Mouse (Mus musculus) G1E-ER4 (cell line): ENCODE measurements around the gene Mfsd6. TPM values are rescaled to one million over a fixed set of nuclear protein-coding genes. Genes with fewer than 3 reads are reported as not detected.

ENCODE experiments used
- GATA1 ChIP-seq: IDR thresholded peaks from one replicate; pipeline ENCODE4 v1.8.0; 2012; ENCODE audit warnings: low read length, inconsistent platforms
- polyA plus RNA-seq: library from polyadenylated mRNA; stranded (reverse); fragments of >175 nt; gene quantifications from 2 replicates; pipeline ENCODE4 v1.2.3, GENCODE M21; 2012

Gene Mfsd6
- polyA plus RNA-seq, 1 experiment: not detected

DNA sequence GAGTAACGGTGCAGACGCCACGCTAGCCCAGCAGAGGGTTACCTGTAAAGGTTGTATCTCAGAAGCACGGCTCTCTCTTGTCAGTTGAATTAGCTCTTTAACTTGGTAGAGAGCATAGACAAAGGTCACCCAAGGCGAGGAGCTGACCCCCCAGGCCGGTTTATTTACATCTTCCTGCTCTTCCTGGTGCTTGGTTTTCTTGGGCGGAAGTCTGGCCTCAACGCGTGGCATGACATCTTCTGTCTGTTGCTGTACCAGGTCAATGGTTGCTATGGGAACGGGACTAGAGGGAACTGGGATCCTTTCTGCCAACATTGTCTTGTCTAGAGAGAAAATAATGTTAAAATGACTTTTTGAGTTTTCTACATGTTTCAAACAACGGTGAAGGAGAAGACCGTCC lies 66.5 kb downstream of the Mfsd6 start:
- TF ChIP-seq GATA1: no peak

DNA sequence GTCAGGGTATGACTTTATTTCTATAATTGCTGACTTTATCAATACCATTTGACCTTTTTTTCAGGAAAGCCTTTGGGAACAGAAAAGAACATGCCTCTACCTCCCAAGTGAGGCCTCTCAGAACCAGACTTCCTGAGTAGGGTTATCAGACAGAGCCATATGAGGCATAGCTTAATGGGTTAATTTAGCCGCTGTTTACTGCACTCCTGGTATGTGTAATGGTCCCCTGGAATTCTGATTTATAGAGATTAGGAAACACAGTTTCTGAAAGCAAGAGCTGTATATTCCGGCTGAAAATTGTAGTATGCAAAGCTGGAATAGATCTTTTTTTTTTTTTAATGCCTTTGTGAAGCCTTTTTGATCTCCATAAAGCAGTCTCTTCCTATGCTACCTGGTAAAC lies 67.0 kb downstream of the Mfsd6 start:
- no peak for TF ChIP-seq GATA1

DNA sequence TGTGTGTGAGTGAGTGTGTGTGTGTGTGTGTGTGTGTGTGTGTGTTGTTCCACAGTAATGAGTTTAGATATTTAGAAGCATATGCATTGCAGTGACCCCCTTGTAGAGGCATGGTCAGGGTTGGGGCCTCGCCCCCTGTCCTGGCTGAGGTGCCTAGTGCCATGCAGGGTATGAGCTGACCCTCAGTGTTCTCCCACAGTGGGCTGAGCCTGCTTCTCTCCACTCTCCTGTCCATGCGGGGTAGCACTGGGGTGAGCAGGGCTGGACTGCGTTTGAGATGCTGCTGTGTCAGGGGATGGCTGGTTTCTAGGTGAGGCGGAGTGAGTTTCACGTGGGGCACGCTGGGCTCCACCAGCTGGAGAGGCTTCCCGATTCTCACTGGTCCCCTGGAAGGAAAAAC lies 69.1 kb downstream of the Mfsd6 start:
- TF ChIP-seq GATA1: no peak

- TF ChIP-seq GATA1: no peak
Measured at GRCm38 (mm10) chr1:52655153-52655552, 72.1 kb downstream of the Mfsd6 start.

DNA sequence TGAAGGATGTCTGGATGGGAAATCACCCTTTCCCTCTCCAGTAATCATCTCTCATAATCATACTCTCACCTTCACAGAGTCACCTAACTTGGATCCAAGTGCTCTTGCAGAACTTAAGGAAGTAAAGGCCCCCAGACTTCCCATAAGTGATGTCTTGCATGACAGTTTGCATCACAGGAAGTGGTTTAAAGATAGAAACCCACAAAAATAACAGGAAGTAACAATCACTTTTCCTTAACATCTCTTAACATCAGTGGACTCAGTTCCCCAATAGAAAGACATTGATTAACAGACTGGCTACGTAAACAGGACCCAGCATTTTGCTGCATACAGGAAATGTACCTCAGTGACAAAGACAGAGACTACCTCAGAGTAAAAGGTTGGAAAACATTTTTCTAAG lies 73.9 kb downstream of the Mfsd6 start:
- TF ChIP-seq GATA1: no peak

DNA sequence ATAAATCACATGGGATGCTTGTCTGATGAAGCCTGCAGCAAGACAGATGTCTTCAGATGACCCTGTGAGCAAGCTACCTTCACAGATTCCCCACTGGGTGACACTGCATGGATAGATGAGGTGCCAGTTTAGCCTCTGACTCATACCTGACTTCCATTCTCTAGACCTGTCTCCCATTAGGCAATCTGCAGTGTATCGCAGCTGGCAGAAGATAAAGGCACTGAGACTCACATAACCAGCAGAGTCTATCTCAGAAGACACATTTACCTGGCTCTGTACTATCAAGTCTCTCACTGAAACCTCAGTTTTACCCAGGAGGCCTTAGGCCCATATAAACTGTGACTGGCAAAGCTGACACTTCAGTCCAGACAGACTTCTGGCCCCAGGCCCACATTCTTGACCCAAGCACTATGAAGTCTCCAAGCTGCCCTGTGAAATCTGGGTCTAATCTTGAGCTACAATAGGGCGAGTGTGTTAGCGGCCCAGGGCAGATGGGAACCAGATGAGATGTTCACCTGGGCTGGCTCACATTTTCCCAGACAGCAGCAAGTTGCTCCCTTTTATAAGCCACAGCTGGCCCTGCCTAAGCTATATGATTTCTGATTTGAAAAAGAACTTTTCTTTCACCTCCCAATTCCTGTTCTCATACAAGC lies 74.5 kb downstream of the Mfsd6 start:
- TF ChIP-seq GATA1: no peak

DNA sequence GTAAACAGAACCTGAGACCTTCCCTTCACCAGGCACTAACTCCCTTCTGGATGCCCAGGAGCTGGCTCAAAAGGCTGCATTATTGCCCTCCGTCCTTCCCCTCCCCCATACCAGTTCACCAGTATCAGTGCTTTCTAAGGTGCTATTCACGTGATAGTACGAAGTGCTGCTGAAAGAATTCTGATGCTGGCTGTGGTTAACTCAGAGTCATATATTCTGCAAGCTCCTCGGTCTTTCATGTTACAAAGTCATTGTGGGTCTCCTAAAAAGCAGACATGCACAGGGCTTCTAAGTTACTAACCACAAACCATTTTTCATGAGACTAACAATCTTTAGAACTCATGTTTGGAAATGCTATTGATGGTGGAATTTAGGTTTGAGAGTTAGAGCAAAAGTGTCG lies 77.2 kb downstream of the Mfsd6 start:
- no peak for TF ChIP-seq GATA1

DNA sequence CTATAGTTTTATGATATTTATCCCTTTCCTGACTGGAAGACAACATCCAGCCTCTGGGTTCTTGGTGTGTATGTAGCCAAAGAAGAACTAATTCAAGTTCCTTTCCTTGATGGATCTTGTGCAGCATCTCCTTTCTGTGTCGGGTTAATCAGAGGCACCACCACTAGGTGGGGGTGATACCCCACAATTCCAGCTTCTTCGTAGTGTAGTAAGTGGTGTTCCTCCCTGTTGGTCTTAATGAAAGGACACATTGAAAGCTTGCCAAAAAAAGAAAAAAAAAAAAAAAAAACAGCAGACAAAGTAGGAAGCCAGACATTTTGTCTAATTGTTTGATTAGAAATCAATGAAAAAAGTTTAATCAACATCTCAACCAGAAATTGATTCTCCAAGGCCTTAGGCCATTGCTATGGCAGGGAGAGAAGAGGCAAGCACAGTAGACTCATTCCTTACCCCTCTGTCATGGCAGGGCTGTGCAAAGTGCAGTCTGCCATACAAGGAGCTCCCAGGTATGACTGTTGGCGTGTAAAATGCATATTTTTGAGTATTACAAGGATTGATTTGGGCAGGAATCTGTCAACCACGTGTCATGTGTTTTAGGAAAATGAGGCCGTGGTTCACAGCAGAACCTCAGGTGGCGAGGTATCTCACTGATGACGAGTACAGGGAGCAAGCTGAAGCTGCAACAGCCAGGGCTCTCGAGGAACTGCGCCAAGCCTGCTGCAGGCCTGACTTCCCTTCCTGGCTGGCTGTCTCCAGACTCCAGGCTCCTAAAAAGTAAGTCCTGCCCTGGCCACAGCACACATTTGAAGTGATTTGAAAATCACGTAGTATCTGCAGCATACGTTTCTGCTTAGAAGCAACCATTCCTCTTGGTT lies 78.9 kb downstream of the Mfsd6 start:
- no peak for TF ChIP-seq GATA1

DNA sequence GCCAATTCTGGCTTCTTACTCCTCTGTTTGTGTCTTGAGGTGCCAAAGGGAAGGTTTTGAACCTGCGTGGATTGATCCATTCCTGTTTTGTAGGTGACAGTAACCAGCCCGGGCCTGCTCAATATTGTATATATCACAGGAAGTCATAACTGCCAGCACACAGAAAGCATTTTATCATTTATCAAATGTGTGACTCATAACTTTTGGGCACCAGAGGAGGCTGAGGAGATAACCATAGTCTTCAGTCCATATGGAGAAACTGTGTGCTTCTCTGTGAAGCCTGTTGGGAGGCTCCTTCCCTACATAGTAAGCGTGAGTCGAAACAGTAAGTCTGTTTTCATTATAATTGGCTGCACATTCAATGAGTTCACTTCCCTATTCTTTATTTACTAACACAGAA lies 86.5 kb downstream of the Mfsd6 start:
- peak; percentile 9 for TF ChIP-seq GATA1

DNA sequence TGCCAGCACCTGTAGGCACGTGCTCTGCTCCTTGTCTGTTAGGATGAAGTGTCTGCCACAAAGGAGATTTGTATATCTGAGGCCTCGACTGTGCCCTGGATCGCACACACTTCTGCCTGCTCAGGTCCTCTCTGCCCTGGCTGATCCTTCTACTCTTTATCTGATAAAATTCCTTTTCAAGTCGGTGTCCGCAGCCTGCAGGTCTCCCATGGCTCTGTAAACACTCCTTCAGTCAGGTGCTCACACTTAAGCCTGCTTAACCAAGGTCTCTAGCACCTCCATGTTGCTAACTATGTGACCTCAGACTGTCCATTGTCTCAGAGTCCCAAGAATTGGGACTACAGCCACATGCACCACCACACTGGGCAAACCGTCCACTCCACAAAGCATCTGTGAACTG lies 87.0 kb downstream of the Mfsd6 start:
- no peak for TF ChIP-seq GATA1

GRCm38 (mm10) chr1:52639090-52639489 lies 88.2 kb downstream of the Mfsd6 start:
- TF ChIP-seq GATA1: no peak

DNA sequence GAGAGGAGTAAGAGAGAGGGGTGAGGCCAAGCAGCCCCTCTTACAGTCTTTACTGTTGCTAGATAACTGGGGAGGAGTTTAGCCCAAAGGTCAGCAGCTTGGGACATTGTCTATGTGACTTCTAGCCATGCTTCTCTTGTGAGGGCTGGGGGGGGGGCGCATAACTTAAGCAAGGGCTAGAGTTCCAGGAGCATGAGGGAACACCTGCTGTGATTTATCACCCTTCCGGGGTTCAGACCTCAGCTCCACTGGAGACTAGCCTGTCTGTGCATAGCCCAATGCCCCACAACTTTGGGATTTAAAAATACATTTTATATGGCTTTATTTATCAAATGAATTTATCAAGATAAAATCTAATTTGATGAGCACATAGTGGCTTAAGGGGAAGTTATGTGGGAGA lies 89.2 kb downstream of the Mfsd6 start:
- TF ChIP-seq GATA1: no peak

- TF ChIP-seq GATA1: no peak
Measured at GRCm38 (mm10) chr1:52635932-52636331, 91.3 kb downstream of the Mfsd6 start.

DNA sequence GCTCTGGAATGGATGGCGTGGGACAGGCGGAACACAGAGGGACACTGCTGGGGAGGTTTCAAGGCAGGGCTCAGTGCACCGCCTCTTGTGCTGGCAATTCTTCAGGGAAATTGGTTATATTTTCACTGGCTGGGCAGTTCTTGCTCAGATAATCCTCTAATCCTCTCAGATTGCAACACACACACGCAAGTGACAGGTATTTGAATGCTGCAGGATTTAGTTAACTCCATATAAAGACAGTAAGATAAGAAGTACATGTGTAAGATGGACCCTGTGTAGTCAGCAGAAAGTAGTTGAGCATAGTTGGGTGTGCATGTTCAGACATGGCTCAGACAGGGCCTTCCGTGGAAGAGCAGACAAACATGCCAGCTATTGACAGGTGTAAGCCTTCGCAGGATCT lies 93.0 kb downstream of the Mfsd6 start:
- no peak for TF ChIP-seq GATA1

- no peak for TF ChIP-seq GATA1
Measured at GRCm38 (mm10) chr1:52631570-52631969, 95.7 kb downstream of the Mfsd6 start.

DNA sequence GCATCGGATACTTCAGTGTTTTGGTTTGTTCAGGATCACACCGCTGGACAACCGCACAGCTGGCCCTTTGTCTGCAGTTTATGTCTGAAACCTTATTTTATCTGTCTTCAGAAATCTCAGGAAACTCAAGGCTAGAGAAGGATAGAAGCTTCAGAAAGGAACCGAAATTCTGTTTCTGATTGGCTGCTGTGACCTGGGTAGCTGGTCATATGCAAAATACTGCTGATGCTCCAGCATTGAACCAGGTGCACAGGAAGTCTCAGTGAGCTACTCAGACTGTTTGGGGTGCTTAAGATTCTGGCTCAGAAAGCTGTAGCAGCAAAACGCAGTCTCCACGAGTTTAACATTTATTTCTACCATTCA lies 96.3 kb downstream of the Mfsd6 start:
- TF ChIP-seq GATA1: no peak
